Mouse (Mus musculus) embryonic facial prominence, embryonic 15.5 days (tissue): ENCODE data around the gene Kat5. TPM values are rescaled to one million over a fixed set of nuclear protein-coding genes. Genes with fewer than 3 reads are reported as not detected.

Experiments used
- ATAC-seq: fragments of 200-750 bp; cut with Nextera tagmentation; 2 replicates; pipeline ENCODE4 v1.8.0; 2017; ENCODE audit warnings: low read depth, moderate TSS enrichment; ENCODE audit not compliant: insufficient number of reproducible peaks, low FRiP score, low TSS enrichment
- H3K27ac ChIP-seq: fragments of 300-500 bp; sonication (generic); replicated peaks from 2 replicates; pipeline ENCODE4 v1.5.1; 2015; ENCODE audit warnings: mild to moderate bottlenecking, inconsistent platforms
- H3K27me3 ChIP-seq: fragments of 300-500 bp; sonication (generic); 2 replicates; pipeline ENCODE4 v1.6.1; 2015; ENCODE audit warnings: inconsistent platforms
- H3K36me3 ChIP-seq: fragments of 300-500 bp; sonication (generic); 2 replicates; pipeline ENCODE4 v1.6.1; 2015; ENCODE audit warnings: mild to moderate bottlenecking, inconsistent platforms
- H3K4me1 ChIP-seq: fragments of 300-500 bp; sonication (generic); 2 replicates; pipeline ENCODE4 v1.6.1; 2015; ENCODE audit warnings: inconsistent platforms
- H3K4me2 ChIP-seq: fragments of 300-500 bp; sonication (generic); replicated peaks from 2 replicates; pipeline ENCODE4 v1.6.1; 2015; ENCODE audit warnings: mild to moderate bottlenecking, inconsistent platforms
- H3K4me3 ChIP-seq: fragments of 300-500 bp; sonication (generic); replicated peaks from 2 replicates; pipeline ENCODE4 v1.5.1; 2015; ENCODE audit warnings: mild to moderate bottlenecking, inconsistent platforms
- H3K9ac ChIP-seq: fragments of 300-500 bp; sonication (generic); 2 replicates; pipeline ENCODE4 v1.6.1; 2015; ENCODE audit warnings: inconsistent platforms
- H3K9me3 ChIP-seq: fragments of 300-500 bp; sonication (generic); replicated peaks from 2 replicates; pipeline ENCODE4 v1.6.1; 2016; ENCODE audit warnings: inconsistent platforms
- WGBS: fragments of 180-500 bp; shearing (Covaris S2); methylation state at CpG from one replicate; pipeline ENCODE4 v1.1.7; 2015; 5-methylcytosine and 5-hydroxymethylcytosine counted together
- polyA plus RNA-seq: library from polyadenylated mRNA; unstranded; fragments of >200 nt; fragmentation: Nextera tagmentation; extraction: Ambion mirVana; gene quantifications from 2 replicates; pipeline ENCODE4 v1.2.1, GENCODE M21; 2015

Gene Kat5
- polyA plus RNA-seq, 1 experiment from 2014 or later, result 52.3 TPM

GRCm38 (mm10) chr19:5621884-5622283 lies 11.8 kb upstream of the Kat5 start:
- no peaks in the 10 kb centered on the region for H3K9me3 ChIP-seq
- no peak overlapping the region for H3K9ac ChIP-seq
- H3K27ac ChIP-seq, result no peak overlapping the region
- 79% methylated on average over 5 of the region's 5 CpGs for WGBS
- H3K4me1 ChIP-seq, result no peaks in the 10 kb centered on the region
- no peak overlapping the region for H3K4me2 ChIP-seq
- no peaks in the 10 kb centered on the region for H3K27me3 ChIP-seq
- no peak overlapping the region for H3K4me3 ChIP-seq
- no peak for ATAC-seq
- no peaks in the 10 kb centered on the region for H3K36me3 ChIP-seq

GRCm38 (mm10) chr19:5620007-5620406 lies 10.0 kb upstream of the Kat5 start:
- WGBS, result 84% methylated on average over 4 of the region's 4 CpGs
- H3K9me3 ChIP-seq, result no peaks in the 10 kb centered on the region
- H3K9ac ChIP-seq, result no peak overlapping the region
- H3K27ac ChIP-seq, result no peak overlapping the region
- H3K36me3 ChIP-seq, result no peaks in the 10 kb centered on the region
- no peaks in the 10 kb centered on the region for H3K4me1 ChIP-seq
- ATAC-seq, result no peak
- H3K27me3 ChIP-seq, result no peaks in the 10 kb centered on the region
- no peak overlapping the region for H3K4me3 ChIP-seq
- no peak overlapping the region for H3K4me2 ChIP-seq

GRCm38 (mm10) chr19:5614953-5615352 lies 4.9 kb upstream of the Kat5 start:
- no peak overlapping the region for H3K4me2 ChIP-seq
- H3K4me1 ChIP-seq, result peaks cover 5% of the 10 kb centered on the region
- no peaks in the 10 kb centered on the region for H3K9me3 ChIP-seq
- H3K27me3 ChIP-seq, result no peaks in the 10 kb centered on the region
- H3K9ac ChIP-seq, result no peak overlapping the region
- 62% methylated on average over 2 of the region's 2 CpGs for WGBS
- no peaks in the 10 kb centered on the region for H3K36me3 ChIP-seq
- no peak overlapping the region for H3K27ac ChIP-seq
- no peak overlapping the region for H3K4me3 ChIP-seq
- ATAC-seq, result no peak

GRCm38 (mm10) chr19:5612762-5613411 lies 2.9 kb upstream of the Kat5 start:
- Histone ChIP-seq H3K4me3 (no peak overlapping the region), H3K4me2 (no peak overlapping the region), H3K27me3 (no peaks in the 10 kb centered on the region), H3K9me3 (no peaks in the 10 kb centered on the region), H3K4me1 (peaks cover 20% of the 10 kb centered on the region), H3K9ac (no peak overlapping the region), H3K27ac (no peak overlapping the region), H3K36me3 (peaks cover 8% of the 10 kb centered on the region)
- 71% methylated on average over 3 of the region's 3 CpGs for WGBS
- no peak for ATAC-seq

- Histone ChIP-seq H3K27me3 (no peaks in the 10 kb centered on the region), H3K4me3 (no peak overlapping the region), H3K4me1 (peaks cover 25% of the 10 kb centered on the region), H3K4me2 (no peak overlapping the region), H3K9ac (no peak overlapping the region), H3K9me3 (no peaks in the 10 kb centered on the region), H3K36me3 (peaks cover 17% of the 10 kb centered on the region), H3K27ac (no peak overlapping the region)
- WGBS, result 70% methylated on average over 1 of the region's 1 CpGs
- no peak for ATAC-seq
These were observed 1.9 kb upstream of the Kat5 start for GRCm38 (mm10) chr19:5611973-5612372.

GRCm38 (mm10) chr19:5609171-5609546 lies 878 bp downstream of the Kat5 start:
- H3K4me1 ChIP-seq, result peaks cover 26% of the 10 kb centered on the region
- H3K4me3 ChIP-seq, result peak overlapping the region; percentile 81
- H3K27ac ChIP-seq, result peak overlapping the region; percentile 99

GRCm38 (mm10) chr19:5608707-5609106 lies 1.3 kb downstream of the Kat5 start:
- Histone ChIP-seq H3K4me1 (peaks cover 31% of the 10 kb centered on the region), H3K27ac (0 out of 2 replicates have a peak overlapping the region, but pooled peaks have one; percentile 99), H3K36me3 (peaks cover 48% of the 10 kb centered on the region), H3K4me3 (peak overlapping the region; percentile 81), H3K4me2 (peak overlapping the region; percentile 63), H3K9ac (peak overlapping the region; percentile 86; the same call in 1 of the 2 replicates), H3K9me3 (no peaks in the 10 kb centered on the region), H3K27me3 (no peaks in the 10 kb centered on the region)
- no peak for ATAC-seq
- 95% methylated on average over 13 of the region's 13 CpGs for WGBS

More at GRCm38 (mm10) chr19:5609171-5609546, 878 bp downstream of the Kat5 start:
- Histone ChIP-seq H3K9me3 (no peaks in the 10 kb centered on the region), H3K4me2 (peak overlapping the region; percentile 63), H3K27me3 (no peaks in the 10 kb centered on the region), H3K9ac (peak overlapping the region; percentile 86), H3K36me3 (peaks cover 44% of the 10 kb centered on the region)
- 54% methylated on average over 10 of the region's 10 CpGs for WGBS
- no peak for ATAC-seq

- no peak for ATAC-seq
- no peak overlapping the region for H3K4me2 ChIP-seq
- no peaks in the 10 kb centered on the region for H3K9me3 ChIP-seq
- peaks cover 39% of the 10 kb centered on the region for H3K4me1 ChIP-seq
- H3K9ac ChIP-seq, result no peak overlapping the region
- WGBS, result 93% methylated on average over 26 of the region's 26 CpGs
- H3K27ac ChIP-seq, result no peak overlapping the region
- peaks cover 56% of the 10 kb centered on the region for H3K36me3 ChIP-seq
- H3K4me3 ChIP-seq, result no peak overlapping the region
- no peaks in the 10 kb centered on the region for H3K27me3 ChIP-seq
These were observed 2.2 kb downstream of the Kat5 start for GRCm38 (mm10) chr19:5607705-5608410.

- Histone ChIP-seq H3K4me2 (no peak overlapping the region), H3K36me3 (peaks cover 56% of the 10 kb centered on the region), H3K27me3 (no peaks in the 10 kb centered on the region), H3K4me1 (peaks cover 50% of the 10 kb centered on the region), H3K9ac (no peak overlapping the region), H3K9me3 (no peaks in the 10 kb centered on the region), H3K27ac (no peak overlapping the region), H3K4me3 (no peak overlapping the region)
- no peak for ATAC-seq
- 85% methylated on average over 8 of the region's 8 CpGs for WGBS
These were observed 3.8 kb downstream of the Kat5 start for GRCm38 (mm10) chr19:5606196-5606595.

GRCm38 (mm10) chr19:5605126-5605525 lies 4.9 kb downstream of the Kat5 start:
- 87% methylated on average over 7 of the region's 7 CpGs for WGBS

GRCm38 (mm10) chr19:5603664-5604063 lies 6.4 kb downstream of the Kat5 start:
- Histone ChIP-seq H3K36me3 (peaks cover 55% of the 10 kb centered on the region), H3K27ac (no peak overlapping the region), H3K27me3 (no peaks in the 10 kb centered on the region), H3K4me3 (no peak overlapping the region), H3K4me1 (peaks cover 38% of the 10 kb centered on the region), H3K9me3 (no peaks in the 10 kb centered on the region), H3K4me2 (no peak overlapping the region), H3K9ac (no peak overlapping the region)
- ATAC-seq, result no peak
- WGBS, result 69% methylated on average over 7 of the region's 7 CpGs

More at GRCm38 (mm10) chr19:5605126-5605525, 4.9 kb downstream of the Kat5 start:
- Histone ChIP-seq H3K27me3 (no peaks in the 10 kb centered on the region), H3K27ac (no peak overlapping the region), H3K4me1 (peaks cover 45% of the 10 kb centered on the region), H3K36me3 (peaks cover 56% of the 10 kb centered on the region), H3K9ac (no peak overlapping the region), H3K4me2 (no peak overlapping the region), H3K4me3 (no peak overlapping the region), H3K9me3 (no peaks in the 10 kb centered on the region)
- ATAC-seq, result no peak
